Mouse (Mus musculus): ENCODE results near the gene Aff3. TPM values are rescaled to one million over a fixed set of nuclear protein-coding genes. Genes with fewer than 3 reads are reported as not detected.
A peak's percentile ranks its signal among the peaks of the same experiment; 100 is the strongest.
"Not testable (repeated sequence)": the region's sequence is repeated elsewhere in the genome, so short reads cannot be mapped to it uniquely, and the experiment has no call there.

The Aff3 gene
- total RNA-seq, 4 experiments from 2014 or later: 1.4 to 2.4 (median 1.7) TPM

DNA sequence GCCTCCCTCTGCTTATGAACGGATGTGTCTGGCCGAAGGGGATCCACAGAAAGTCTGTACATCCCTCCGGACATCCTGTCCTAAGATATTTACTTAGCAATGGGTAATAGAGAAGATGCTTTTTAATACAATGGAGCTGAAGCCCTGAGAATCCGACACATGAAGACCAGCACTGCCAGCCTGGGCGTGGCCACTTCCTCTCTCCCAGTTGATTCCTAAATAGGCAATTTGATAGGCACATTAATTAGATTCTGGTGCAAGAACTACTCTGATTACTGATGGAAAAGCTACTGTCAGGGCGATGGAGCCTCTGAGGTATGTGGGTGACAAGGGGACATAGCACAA lies 224.3 kb downstream of the Aff3 start:
- DNase-seq (ENCODE audit: low spot score): no peak

DNA sequence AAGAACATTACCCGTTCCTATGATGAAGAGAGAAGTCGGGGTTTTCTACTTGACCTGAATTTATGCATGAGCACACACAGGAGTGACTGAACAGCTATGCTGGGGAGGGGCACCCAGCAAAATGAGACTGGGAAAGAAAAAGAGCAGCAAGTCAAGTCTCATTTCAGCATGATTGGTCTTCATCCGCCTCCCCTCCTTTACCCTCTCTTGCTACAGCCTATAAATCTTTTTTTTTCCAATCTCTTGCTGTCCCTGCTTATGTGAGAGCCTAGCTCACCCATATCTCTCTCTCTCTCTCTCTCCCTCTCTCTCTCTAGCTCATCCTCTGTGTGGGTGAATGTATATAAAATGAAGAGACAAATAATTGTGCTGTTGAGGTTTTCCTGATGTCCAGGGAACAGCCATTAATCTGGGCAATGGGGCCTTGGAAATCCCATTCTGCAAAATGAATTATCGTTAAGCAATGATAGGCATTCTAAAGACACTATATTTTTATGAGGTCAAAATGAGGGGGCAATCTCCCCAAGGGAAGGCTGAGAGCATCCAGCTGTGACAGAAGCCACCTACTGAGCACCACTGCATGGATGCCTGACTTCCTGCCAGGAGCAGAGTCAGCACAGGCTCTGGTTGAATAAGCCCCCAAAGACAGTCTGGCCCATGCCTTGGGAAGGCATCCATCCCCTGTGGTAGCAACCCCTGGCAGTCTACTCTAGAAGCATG lies 224.8 kb downstream of the Aff3 start:
- DNase-seq (ENCODE audit: low spot score): no peak

DNA sequence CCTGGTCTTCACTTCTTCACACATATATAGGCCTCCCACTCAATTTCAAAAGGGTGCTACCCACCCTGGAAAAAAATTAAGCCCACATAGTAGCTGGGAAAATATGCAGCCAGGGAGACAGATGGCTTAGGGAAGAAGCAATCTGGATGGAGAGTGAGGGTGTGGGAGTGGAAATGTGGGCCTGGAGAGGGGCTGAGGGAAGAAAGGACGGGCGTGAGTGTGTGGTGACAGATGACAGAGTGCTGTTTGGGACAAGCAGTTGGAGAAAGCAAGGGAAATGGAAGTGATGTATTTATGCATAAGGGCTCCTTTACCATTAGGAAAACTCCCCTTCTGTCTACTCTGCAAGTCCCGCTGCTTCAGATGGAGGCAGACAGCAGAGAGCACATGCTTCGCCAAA lies 226.3 kb downstream of the Aff3 start:
- DNase-seq (ENCODE audit: low spot score): no peak

DNA sequence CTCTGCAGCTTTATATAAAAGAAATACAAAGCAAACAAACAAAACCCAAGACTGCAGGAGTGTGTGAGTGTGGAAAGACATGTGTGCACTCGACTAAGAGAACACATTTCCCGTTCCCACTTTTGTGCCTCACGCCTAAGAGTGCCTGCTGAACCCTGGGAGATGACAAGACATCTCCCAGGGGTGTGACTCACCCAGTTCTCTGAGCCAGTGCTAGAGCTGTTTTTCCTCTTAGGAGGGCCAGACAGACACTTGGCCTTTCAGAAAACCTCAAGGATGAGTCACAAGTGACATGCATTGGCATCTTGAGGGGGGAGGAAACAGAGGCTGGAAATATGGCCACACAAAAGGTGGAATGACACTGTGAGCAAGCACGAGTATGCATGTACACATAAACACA lies 227.1 kb downstream of the Aff3 start:
- peak; percentile 21 for DNase-seq (ENCODE audit: low spot score)

DNA sequence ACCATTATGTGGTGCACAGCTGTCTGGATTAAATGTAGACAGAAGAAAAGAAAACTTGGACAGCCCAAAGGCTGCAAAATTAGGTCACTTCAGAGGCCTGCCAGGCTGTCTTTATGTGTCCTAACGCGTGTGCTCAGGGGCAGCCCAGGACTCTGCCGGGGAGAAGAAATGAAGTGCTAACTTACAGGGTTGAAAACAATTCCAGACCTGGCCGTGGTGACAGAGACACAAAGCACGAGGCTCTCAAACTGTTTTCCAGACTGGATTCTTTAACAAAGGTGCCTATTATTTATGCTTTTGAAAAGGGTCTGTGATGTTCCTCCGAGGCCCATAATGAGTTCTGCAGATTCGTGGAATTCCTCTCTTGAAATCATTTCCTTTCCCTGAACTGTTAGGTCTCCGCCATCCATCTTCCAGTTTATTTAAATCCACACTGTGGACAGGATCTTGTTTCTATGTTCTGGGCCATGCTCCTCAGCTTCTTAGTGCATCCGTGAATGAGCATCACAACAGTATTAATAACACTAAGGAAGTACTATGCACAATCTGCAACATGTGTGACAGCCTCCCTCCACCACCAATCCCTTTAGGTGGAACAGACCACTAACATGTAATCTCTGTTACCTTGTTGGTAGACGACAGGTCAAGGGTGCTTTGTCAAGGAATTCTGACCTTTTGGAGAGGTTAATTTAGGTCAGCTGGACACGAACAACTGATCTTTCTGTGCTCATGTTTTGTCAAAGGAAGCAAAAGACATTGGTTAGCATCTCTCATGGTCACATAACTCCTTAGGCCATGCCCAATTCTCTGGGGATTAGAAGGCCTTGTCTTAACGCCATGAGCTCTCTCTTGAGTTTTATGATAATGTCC lies 228.0 kb downstream of the Aff3 start:
- peak; percentile 20 for DNase-seq (ENCODE audit: low spot score)

DNA sequence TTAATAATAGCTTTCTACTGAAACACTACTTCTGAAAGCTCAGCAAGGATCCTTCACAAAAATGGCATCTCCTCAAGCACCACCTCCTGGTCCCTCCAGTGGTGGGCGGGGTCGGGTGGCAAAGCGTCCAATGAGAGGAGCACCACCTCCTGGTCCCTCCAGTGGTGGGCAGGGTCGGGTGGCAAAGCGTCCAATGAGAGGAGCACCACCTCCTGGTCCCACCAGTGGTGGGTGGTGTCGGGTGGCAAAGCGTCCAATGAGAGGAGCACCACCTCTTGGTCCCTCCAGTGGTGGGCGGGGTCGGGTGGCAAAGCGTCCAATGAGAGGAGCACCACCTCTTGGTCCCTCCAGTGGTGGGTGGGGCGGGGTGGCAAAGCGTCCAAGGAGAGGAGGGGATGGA lies 234.4 kb downstream of the Aff3 start:
- DNase-seq (ENCODE audit: low spot score): not testable (repeated sequence)

DNA sequence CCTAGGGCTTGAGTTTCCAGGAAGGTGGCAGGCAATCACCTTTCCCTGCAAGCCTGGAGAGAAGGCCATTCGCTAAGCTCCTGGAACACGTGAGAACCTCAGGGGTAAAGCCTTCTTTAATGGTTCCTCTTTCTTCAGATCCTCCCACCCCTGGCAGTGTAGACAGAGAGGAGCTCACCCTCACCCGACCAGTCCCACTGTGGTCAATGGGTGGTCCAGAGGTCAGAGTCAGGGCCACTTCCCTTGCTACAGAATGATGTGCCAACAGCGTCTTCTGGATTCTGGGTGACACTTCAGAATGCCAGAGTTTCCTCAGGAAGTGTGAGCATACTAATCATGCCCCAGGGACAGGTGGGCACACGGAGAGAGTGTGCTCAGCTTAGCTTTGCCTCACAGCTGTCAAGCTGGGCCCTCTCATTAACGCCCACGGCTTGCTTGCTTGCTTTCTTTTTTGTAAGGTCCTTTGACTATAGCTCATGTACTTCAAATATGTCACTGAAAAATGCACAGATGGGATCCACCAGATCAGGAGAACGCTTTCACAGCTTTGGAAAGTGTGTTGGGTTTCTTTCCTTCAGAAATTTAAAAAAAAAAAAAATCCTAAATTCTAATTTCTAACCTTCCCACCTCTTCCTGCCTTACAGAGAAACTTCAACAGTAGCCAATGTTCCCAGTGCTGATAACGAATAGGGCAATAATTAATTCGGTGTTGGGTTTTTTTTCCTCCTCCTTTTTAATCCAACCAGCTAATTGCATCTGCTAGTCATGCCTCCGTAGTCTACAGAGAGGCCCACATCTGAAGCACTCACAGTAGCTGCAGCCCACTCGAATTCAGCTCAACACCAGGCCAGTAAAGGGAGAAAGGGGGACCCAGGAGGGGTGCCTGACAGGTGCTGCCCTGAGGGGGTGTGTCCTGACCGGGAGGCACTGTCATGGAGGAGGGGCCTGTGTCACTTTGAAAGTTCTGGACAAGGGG lies 235.8 kb downstream of the Aff3 start:
- DNase-seq (ENCODE audit: low spot score): no peak

DNA sequence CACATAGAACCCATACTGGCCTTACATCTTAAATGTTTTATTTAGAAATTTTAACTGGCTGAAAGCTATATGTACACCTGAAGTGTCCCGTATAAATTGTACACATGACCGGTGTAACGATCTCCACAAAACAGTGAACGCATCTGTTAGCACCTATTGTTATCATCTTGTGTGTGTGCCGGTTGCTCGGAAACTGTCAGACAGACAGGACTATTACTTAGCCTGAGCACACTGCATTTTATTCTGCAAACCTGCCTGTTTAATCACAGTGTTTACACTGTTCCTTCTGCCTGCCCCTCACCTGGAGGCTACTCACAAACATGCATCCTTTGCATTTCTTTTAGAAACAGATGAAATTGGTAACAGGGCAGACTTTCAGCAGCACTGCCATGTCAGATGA lies 241.8 kb downstream of the Aff3 start:
- DNase-seq (ENCODE audit: low spot score): no peak

DNA sequence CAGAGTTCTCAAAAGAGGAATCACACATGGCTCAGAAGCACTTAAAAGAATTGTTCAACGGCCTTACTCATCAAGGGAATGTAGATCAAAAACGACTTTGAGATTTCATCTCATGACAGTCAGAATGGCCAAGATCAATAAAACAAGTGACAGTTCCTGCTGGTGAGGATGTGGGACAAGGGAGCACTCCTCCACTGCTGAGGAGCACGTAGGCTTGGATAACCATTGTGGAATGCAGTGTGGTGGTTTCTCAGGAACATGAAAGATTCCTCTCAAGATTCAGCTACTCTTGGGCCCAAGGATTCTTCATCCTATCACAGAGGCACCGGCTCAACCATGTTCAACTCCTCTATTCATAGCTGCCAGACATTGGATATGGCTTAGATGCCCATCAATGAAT lies 245.4 kb downstream of the Aff3 start:
- DNase-seq (ENCODE audit: low spot score): no peak

DNA sequence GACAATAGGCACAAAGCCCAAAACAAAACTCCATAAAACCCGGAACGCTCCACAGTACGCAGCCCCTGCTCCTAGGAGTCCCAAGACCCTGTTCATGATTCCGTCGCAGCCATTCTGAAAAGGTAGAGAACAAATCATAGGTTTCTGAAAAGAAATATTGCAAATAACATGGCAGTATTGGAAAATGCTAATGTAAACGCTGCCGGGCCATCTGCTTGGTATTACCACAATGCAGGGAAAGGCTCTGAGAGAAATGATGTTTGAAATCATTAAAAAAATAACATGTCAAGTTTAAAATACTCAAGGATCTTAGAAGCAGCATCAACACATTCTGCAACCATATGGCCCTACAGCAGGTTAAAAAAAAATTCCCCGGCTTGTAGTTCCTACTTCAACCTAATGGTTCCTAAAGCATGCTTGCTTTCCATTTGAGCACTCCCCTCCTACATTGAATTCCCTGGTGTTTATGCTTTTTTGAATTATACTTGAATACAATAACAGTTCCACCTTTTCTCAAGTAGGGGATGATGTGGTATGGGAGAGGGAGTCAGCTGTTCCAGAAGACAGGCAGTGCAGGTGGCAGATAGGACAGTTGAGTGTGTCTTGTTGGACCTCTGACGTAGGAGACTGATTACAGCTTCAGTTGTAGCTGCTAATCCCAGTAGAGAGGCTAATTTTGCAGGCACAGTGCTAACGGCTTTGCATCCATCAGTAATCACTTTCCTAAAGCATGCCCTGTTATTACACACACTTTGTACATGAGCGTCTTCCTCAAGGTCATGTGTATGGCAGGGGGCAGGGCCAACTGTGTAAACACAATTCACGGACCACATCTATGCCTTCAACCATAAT lies 246.3 kb downstream of the Aff3 start:
- DNase-seq (ENCODE audit: low spot score): no peak

DNA sequence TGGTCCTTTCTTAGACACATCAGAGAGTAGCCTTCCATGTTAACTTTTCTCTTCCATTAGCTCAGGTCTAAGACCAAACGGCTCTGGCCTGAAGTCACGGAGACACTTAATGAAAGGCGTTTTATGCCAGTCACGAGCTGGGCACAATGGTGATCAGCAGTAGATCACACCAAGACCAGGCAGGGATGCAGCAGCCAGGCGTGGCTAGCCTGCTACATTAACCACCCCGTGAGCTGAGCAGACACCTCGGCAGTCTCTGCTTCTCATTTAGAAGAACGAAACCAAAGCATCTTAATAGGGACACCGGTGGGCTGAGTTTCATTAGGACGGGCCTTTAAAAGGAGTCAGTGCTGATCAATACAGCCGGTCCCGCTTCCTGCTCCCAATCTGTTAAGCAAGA lies 247.6 kb downstream of the Aff3 start:
- no peak for DNase-seq (ENCODE audit: low spot score)

DNA sequence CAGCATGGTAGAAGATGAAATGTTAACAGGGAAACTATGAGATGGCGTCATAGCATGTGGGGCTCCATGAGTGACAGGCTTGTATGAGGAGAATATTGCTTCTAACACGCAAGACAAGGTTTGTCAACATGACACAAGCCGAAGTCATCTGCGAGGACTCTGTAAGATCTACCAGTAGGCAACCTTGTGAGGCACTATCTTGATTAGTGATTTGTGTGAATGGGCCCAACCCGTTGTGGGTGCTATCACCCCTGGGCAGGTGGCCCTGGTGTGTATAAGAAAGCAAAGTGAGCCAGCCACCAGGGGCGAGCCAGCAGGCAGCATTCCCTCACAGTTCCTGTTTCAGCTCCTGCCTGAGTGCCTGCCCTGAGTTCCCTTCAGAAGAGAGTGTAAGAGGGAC lies 249.2 kb downstream of the Aff3 start:
- DNase-seq (ENCODE audit: low spot score): no peak

DNA sequence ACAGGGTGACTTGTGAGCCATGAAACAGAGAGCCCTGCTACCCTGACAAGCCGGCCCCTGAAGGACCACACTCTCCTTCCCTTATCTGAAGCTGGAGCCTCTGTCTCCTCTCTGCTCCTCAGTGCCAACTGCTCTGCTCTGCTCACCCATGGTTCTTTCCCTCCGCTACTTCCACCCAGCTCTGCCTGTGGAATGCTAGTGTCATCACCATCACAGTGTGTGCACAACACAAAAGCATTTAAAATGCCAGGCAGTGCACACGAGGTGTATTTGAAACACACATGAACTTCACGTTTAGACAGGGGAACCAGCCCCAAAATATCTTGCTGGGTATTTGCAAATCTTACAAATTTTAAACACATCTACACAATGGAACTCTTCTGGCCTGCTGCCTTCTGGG lies 253.6 kb downstream of the Aff3 start:
- no peak for DNase-seq (ENCODE audit: low spot score)

DNA sequence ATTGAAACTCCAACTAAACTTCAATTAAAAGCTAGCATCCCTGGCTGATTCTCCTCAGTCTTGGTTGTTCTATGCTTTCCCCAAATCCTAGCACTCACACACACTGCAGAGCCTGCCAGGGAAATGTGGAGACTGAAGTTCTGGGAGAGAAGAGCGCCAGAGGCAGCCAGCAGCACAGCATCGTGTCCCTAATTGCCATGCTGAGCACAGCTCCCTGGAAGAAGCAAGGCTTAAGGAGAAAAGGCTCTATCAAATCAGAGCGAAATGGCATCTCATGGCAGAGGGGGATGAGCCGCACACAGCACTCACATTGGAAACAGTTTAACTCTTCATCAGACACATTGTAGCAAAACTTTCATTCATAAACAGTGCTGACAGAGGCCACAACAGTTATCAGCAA lies 254.3 kb downstream of the Aff3 start:
- DNase-seq (ENCODE audit: low spot score): no peak

DNA sequence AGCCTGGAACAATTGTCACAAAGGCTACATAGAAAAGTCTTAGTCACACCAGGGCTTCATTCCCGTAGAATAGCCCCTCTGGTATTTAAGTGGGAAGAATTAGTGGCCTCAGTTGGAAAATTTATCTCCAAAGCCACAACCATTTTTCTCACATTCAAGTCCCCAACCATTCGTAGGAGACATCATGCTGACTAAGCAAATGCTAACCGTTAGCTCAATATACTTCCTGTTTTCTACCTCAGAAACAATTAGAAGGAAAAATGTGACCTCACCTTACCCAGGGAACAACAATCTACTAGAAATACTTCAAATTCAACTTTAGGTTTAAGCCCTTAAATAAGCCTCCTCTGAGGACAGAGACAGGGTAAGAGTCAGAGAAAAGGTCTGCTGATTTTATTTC lies 256.5 kb downstream of the Aff3 start:
- no peak for DNase-seq (ENCODE audit: low spot score)

DNA sequence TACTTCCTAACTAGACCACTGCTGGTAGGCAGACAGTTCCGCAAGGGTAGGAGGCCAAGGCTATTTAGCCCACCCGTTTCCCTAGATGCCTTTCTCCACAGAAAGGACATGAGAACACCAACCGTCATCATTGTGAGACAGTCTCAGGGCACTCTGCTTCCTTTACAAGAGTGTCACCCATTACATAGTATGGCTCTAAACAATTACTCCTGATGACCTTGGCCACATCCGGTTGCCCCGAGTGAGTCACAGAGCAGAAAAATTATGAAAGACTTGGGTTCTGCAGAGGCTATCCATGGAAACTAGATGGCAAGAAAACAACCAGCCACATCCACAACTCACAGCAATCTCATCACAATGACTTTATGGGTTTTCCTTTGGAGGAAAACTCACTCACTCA lies 261.0 kb downstream of the Aff3 start:
- no peak for DNase-seq (ENCODE audit: low spot score)

DNA sequence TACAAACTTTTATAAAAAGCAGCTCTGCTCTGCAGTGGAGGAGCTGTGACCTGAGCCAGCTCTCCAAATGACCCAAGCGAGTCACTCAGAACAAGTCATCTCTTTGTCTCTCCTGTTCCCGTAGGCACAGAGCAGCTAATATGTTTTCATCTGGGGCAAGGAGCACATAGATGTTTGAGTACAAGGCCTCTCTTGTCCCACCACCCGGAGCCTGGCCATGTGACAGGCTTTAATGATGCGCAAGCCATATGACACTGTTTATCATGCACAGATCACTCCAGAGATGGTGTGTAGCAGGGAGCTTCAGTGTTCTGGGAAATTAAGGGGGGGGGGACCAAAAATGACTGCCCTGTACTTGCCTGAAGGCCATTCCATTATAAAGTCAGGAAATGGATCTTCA lies 262.9 kb downstream of the Aff3 start:
- DNase-seq (ENCODE audit: low spot score): no peak

DNA sequence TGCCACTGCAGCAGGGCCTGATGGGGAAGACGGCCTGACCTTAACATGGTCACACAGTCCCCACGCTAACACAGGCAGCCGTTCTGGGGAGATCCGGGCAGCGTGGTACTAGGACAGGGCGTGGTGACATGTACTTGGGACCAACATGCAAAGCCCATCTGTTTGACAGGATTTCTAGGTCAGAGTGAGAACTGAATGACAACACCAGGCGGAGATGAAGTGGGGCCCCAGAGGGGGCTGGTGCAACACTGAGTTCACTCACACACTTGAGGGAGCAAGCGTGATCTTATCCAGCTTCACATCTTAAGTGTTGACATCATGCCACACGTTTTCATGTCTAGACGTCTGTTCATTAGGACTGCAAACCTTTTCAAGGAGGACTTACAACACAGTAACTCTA lies 265.5 kb downstream of the Aff3 start:
- no peak for DNase-seq (ENCODE audit: low spot score)

DNA sequence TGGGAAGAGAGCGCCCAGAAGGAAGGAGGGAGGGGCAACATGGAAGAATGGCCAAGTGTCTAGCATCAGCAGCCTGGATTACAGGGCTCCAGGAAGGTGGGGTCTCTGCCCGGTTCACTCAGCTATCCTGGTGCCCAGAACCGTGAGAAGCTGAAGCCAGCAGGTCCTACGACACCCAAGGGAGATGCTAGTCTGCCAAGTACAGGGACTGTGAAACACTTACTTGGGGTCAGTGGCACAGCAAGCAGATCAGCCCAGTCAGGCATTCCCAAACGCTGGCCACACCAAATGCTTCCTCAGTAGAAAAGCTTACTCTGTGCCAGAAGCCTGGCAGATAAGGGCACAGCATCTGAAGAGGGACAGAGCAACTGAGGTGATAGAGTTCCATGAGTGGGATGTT lies 266.2 kb downstream of the Aff3 start:
- no peak for DNase-seq (ENCODE audit: low spot score)

DNA sequence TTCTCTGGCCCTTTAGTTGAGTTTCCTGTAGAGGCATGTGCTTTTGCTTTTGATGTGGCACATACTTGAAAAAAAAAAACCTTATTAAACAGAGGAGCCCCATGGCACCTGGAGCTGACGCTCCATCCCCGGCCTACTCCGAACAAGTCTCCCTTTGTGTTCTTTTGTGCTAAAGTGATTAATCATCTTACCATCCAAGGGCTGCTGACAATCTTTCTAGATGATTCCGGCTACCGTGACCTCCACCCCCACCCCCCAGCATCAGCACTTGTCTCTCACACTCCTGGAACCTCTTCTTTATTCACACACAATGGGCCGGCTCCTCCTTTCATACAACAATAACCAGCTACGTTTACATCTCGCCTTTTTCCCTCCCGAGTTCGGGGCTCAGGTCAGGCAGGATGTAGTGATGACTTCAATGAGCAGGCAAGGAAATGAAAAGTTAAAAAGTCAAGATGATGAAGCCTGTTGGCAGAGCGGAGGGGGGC lies 269.5 kb downstream of the Aff3 start:
- no peak for DNase-seq (ENCODE audit: low spot score)

DNA sequence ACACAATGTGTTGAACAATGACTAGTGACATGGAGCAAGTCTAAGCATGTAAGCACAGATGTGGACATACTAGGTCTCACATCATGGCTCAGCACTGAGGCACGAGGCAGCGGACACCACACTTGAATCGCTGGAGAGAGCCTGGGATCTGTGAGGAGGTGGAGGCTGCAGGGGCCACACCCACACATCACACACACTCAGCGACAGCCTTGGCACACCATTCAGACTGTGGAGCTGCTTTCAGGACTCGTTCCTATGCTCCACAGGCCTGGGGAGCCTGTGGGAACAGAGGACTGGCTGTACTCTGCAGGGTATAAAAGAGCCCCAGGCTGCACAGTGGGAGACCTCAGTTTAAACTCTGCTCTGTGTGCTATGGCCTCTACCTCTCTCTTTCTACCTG lies 270.3 kb downstream of the Aff3 start:
- no peak for DNase-seq (ENCODE audit: low spot score)

All from heart, adult 8-10 months (tissue).